Mouse (Mus musculus) spleen, postnatal 14 days (tissue): ENCODE data around the gene Nxf1.
"Not testable (repeated sequence)": the region's sequence is repeated elsewhere in the genome, so short reads cannot be mapped to it uniquely, and the experiment has no call there.

Experiments
- DNase-seq, 2 experiments: peaks; one replicate each; pipeline ENCODE4 v3.0.0; 2021 to 2022; ENCODE audit warnings: low spot score in 2 of 2

Gene Nxf1

DNA sequence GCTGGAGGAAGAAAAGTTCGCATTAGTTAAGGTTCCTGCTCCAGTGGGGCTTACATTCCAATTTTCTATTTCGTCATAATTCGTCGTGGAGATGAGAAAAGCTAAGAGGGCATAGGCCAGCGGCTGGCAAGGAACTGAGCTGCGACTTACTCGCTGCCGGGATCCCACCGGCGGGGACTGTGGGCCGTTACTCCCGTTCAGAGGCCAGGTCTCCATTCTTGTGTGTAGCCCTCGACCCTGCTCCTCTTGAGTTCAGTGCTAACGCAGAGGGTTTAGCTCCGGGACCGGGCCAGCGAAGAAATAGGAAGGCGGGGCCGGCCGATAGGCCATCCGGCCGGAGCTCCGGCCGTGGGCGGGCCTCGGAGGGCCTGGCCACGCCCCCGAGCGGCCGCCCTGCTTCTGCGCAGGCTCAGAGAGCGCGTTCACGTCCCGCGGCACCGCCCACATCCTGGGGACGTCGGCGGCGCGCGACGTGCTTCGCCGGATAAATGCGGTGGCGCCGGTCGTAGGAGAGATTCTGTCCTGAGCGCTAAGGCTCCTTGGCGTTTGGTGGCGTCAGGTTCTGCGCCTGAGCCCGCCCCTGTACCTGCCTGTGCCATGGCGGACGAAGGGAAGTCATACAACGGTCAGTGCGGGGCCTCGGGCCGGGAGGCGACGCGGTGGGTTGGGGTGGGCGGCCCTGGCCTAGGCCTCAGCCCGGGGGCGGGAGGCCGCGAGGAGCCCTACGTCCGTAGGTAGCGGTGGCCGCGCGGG, at the start of gene Nxf1:
Gene Nxf1, plus strand, starts transcription at position 439 of the 753 bp plus-strand sequence.
- peak; percentile 89 to 94 for DNase-seq

- DNase-seq, result no peak
These were observed 47.9 kb upstream of the Nxf1 start for GRCm38 (mm10) chr19:8708954-8709353.

DNA sequence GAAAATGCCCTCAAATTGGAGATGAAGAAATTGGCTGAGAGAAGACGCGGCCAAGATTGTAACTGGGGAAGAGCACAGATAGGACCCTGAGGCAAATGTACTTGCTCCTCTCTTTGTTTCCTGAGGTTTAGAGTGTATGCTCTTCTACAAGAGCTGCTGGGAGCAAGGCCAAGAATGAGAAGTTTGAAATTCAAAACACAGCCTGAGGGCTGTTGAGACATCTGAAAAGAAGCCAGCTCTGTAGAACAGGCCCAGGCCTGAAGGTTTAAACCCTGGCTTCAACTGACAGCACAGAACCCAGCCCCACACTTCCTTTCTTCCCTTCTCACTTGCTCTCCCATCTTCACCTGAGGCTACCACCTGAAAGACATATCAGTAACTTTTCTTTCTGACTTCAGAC, 46.8 kb upstream of the Nxf1 start:
- DNase-seq, result no peak

DNA sequence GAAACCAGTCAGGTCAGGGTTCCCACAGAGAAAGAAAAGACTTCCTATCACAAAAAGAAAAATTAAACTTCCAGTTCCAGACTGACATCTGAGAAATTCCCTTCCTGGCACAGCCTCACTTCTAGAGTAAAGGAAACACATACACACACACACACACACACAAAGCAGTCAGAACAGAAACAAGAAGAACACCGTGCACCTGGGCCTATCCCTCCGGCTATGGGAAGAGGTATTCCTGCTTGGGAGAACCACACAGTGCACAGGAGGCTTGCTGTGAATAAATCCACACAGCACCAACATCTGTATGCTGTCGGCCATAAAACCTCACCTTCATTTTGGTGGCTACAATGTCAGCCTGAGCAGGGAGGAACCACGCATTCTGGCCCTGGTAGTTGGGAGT, 45.4 kb upstream of the Nxf1 start:
- DNase-seq, result no peak

DNA sequence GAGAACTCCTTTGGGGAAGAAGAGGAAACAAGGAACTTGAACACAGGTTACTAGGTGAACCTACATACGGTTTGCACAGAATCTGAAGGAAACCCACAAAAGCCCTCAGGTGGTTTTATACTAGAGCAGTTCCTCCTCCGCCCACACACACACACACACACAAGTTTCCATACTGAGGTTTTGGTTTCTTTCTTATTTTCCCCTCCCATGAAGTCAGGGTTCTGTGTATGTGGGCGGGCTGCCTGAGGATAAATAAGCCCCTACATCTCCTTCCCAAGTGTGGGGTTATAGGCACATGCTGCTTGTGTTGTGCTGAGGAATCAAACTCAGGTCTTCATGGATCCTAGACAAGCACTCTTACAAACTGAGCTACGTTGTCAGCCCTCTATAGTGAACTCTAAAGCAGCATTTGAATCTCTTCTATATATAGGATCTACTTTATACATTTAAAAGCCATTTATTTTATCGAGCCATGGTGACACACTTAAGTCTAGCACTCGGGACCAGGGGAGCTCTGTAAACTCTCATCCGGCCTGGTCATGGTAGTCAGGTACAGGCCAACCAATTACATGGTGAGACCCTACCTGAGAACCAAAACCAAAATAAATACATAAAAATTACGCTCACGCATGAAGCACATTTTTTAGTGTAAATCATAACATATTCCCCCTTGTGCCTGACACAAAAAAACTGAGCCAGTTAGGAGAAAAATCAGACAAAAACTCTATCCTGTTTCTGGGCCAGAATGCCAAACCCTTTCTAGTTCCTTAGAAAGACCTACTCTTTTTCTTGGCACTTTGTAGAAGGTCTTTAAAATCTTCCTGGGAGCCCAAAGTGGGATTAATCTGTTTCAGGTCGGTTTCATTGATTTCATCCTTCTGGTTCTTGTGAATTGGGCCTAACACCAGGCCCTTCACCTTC, 44.7 kb upstream of the Nxf1 start:
- DNase-seq, result no peak

GRCm38 (mm10) chr19:8712870-8713305, 44.0 kb upstream of the Nxf1 start:
- peak; percentile 51 for DNase-seq

DNA sequence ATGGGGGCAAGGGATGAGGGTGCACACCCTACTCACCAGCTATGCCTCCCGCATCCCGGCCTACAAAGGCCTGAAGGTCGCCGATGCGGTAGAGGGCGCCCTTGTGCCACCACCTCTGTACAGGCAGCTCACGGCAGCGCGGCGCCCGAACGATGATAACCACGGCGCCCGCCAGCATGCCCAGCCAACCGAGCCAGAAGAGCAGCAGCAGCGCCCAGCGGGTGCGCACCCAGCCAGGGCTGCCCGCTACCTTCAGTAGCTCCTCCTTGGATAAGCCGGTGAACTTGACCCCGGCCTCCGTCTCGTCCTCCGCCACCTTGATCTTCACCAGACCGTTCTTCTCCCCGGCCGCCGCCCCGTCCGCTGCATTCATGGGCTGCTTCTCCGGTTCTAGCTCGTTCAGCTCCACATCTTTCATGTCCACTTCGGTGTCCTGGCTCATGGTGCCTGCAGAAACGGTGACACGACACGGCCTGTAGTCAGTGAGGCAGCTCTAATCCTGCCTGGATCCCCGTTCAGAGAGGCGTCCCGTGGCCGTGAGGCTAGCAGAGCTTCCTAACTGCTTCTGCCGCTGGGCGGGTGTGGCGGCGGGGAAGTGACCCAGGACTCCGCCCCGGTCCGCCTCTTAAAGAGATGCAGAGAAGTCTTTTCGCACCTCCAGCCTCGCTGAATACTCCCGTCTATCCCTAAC, 43.4 kb upstream of the Nxf1 start:
- DNase-seq, result peak; percentile 94 to 97

GRCm38 (mm10) chr19:8713997-8714652, 42.7 kb upstream of the Nxf1 start:
- DNase-seq, result no peak

DNA sequence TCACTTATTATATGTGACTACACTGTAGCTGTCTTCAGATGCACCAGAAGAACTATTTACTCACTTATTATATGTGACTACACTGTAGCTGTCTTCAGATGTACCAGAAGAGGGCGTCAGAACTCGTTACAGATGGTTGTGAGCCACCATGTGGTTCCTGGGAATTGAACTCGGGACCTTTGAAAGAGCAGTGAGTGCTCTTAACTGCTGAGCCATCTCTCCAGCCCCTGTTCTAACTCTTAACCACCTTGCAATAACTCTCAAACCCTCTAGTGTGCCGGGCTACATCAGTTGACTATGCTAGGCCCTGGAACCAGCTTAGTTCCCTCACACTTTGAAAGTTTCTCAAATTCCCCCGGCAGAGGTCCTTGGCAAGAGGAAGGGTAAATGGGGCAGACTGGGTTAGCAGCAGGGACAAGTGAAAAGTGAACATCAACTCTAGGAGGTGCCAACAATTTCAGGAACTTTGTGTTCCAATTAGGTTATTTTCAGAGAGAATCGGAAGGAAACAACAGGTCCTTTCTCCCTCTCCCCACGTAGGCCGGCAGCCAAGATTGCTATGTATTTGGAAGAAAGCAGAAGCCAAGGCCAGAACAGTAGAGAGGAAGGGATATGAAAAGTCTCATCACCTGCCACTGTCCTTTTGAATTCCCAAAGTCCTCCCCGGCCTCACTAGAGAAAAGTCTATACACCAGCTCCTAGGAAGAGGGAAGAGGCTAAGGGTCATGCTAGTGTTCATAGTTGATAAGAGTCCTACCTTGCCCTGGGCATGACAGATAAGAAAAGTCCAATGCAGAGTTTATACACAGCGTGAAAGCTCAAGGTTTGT, 42.0 kb upstream of the Nxf1 start:
- peak in 1 of 2 experiments; percentile 37 for DNase-seq

DNA sequence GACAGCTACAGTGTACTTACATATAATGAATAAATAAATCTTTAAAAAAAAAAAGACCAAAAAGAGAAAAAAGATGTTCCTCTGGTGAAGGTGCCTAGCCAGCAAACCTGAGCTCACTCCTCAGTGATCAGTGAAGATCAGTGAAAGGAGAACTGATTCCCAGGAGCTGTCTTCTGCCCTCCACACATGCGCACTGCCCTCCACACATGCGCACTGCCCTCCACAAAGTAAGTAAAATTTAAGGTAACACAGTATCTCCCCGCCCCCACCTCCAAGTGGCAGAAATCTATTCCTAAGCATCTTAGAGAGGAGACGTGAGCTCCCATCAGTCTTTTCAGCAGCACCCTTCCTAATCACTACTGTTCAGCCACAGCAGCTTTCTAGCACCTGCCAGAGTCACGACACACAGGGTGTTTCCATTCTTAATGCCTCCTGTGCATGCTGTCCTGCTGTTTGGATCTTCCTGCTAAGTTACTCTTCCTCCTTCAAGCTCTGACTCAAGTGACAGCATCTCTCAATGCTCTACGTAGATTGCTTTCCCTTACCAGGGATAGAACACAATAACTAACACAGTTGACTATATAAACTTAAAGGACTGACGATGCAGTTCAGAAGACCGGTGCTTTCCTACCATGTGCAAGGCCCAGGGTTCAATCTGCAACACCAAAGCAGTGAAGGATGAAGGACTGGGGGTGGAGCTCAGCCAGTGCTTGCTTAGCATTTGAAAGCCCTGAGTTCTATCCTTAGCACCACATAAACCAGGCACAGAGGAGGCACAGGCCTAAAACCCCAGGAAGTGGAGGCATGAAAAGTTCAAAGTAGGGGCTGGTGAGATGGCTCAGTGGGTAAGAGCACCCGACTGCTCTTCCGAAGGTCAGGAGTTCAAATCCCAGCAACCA, 40.8 kb upstream of the Nxf1 start:
- DNase-seq, result no peak

- no peak for DNase-seq
These were observed 40.0 kb upstream of the Nxf1 start for GRCm38 (mm10) chr19:8716767-8717475.

GRCm38 (mm10) chr19:8718357-8718756, 38.5 kb upstream of the Nxf1 start:
- DNase-seq, result peak; percentile 55 to 72

DNA sequence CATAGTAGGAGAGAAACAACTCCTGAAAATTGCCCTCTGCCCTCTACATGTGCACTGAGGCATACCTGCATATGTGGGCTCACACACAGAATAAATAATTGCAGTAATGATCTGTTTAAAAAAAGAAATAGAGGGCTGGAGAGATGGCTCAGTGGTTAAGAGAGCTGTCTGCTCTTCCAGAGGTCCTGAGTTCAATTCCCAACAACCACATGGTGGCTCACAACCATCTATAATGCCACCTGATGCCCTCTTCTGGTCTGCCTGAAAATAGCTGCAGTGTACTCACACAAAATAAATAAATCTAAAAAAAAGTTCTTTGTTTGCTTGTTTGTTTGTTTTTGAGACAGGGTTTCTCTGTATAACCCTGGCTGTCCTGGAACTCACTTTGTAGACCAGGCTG, 37.8 kb upstream of the Nxf1 start:
- DNase-seq, result not testable (repeated sequence)

DNA sequence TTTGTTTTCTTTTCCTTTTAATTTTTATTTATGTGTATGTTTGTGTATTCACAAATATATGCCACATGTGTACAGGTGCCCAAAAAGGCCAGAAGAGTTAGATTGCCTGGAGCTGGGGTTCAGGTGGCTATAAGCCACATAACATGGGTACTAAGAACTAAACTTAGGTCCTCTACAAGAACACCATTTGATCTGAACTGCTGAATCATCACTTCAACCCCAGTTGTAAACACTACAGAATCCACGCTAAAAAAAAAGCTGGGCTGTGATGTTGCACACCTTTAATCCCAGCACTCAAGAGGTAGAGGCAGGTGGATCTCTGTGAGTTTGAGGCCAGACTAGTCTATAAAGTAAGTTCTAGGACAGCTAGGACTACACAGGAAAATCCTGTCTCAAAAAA, 35.5 kb upstream of the Nxf1 start:
- DNase-seq, result no peak

GRCm38 (mm10) chr19:8722021-8722420, 34.9 kb upstream of the Nxf1 start:
- no peak for DNase-seq

- no peak for DNase-seq
These were observed 34.3 kb upstream of the Nxf1 start for GRCm38 (mm10) chr19:8722559-8722906.

GRCm38 (mm10) chr19:8722907-8723573, 33.8 kb upstream of the Nxf1 start, which contains the start of gene Slc3a2:
TSS of gene Slc3a2 (minus strand) at chr19:8723369.
- peak; percentile 90 to 91 for DNase-seq

DNA sequence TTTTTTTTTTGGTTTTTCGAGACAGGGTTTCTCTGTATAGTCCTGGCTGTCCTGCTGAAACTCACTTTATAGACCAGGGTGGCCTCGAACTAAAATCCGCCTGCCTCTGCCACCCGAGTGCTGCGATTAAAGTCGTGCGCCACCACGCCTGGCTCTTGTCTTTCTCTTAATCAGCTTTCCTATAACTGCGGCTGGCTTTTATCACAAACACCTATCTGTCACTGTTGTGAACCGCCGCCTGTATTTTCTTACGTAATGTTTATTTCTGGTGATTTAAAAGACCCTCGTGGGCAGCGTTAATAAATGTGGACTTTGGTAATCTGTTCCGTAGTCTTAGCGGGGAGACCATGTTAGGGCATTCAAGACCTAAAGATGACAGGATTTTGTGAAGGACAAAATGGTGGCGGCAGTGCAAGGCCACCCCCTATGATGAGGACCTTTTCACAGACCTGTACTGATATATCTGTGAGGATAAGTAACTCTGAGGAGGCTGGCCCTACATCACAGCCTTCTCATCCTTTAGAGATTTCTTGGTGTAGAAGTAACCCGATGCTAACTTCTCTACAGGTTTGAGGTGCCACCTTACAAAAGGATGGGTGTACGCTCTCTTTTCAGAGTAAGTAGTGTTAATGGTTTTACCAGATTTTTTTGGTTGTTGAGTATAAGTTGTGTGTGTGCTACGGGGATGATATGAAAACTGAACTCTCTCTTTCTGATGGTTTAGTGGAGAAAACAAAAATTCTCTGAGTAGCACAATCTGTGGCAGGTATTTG, 33.1 kb upstream of the Nxf1 start:
- DNase-seq, result no peak
